Mouse (Mus musculus) gonadal fat pad, adult 2 months (tissue): ENCODE results near the gene Ppt1. TPM values are rescaled to one million over a fixed set of nuclear protein-coding genes. Genes with fewer than 3 reads are reported as not detected.

Experiments
- polyA plus RNA-seq: library from polyadenylated mRNA; depleted of rRNA; stranded (reverse); fragments of >200 nt; gene quantifications from 2 replicates; pipeline ENCODE4 v1.2.3, GENCODE M21; 2012; rRNA removed

Gene Ppt1
- polyA plus RNA-seq, 1 experiment, result 56.1 TPM

Other genes with a start within 250 kb of the Ppt1 start
- not detected in 2 replicates for gene 9530002B09Rik, start 147.0 kb upstream of the Ppt1 start, polyA plus RNA-seq
- 92.8 and 106 TPM in 2 replicates for gene Cap1, start 49.8 kb downstream of the Ppt1 start, polyA plus RNA-seq
- 104 and 126 TPM in 2 replicates for gene Mfsd2a, start 124.9 kb downstream of the Ppt1 start, polyA plus RNA-seq
- gene Mycl, start 159.4 kb downstream of the Ppt1 start, polyA plus RNA-seq, result 5.6 and 10.3 TPM in 2 replicates
- 7.3 and 8.5 TPM in 2 replicates for gene Trit1, start 180.4 kb downstream of the Ppt1 start, polyA plus RNA-seq